Mouse (Mus musculus) stomach, embryonic 14.5 days (tissue): Measurements from ENCODE around the gene Phf1. TPM values are rescaled to one million over a fixed set of nuclear protein-coding genes. Genes with fewer than 3 reads are reported as not detected.
A peak's percentile ranks its signal among the peaks of the same experiment; 100 is the strongest.
"Not testable (repeated sequence)": the region's sequence is repeated elsewhere in the genome, so short reads cannot be mapped to it uniquely, and the experiment has no call there.

ENCODE experiments used
- ATAC-seq: fragments of 200-750 bp; cut with Nextera tagmentation; 2 replicates; pipeline ENCODE4 v1.8.0; 2017; ENCODE audit warnings: low read depth, moderate TSS enrichment; ENCODE audit not compliant: insufficient number of reproducible peaks, insufficient read depth, low FRiP score
- H3K27ac ChIP-seq: fragments of 300-500 bp; sonication (generic); 2 replicates; pipeline ENCODE4 v1.5.1; 2014; ENCODE audit warnings: mild to moderate bottlenecking, low read length, moderate library complexity, mixed read lengths
- H3K27me3 ChIP-seq: fragments of 300-500 bp; sonication (generic); 2 replicates; pipeline ENCODE4 v1.6.1; 2014; ENCODE audit warnings: low read length, control low read depth, mixed read lengths; ENCODE audit not compliant: control insufficient read depth, insufficient read depth
- H3K36me3 ChIP-seq: fragments of 300-500 bp; sonication (generic); 2 replicates; pipeline ENCODE4 v1.6.1; 2014; ENCODE audit warnings: mild to moderate bottlenecking, control low read depth, low read length, moderate library complexity, mixed read lengths; ENCODE audit not compliant: control insufficient read depth, insufficient read depth
- H3K4me1 ChIP-seq: fragments of 300-500 bp; sonication (generic); 2 replicates; pipeline ENCODE4 v1.6.1; 2014; ENCODE audit warnings: low read length, control low read depth, mixed read lengths; ENCODE audit not compliant: control insufficient read depth, insufficient read depth
- H3K4me2 ChIP-seq: fragments of 300-500 bp; sonication (generic); replicated peaks from 2 replicates; pipeline ENCODE4 v1.6.1; 2014; ENCODE audit warnings: low read depth, low read length, control low read depth
- H3K4me3 ChIP-seq: fragments of 300-500 bp; sonication (generic); 2 replicates; pipeline ENCODE4 v1.5.1; 2014; ENCODE audit warnings: low read depth, low read length, control low read depth
- H3K9ac ChIP-seq: fragments of 300-500 bp; sonication (generic); replicated peaks from 2 replicates; pipeline ENCODE4 v1.6.1; 2014; ENCODE audit warnings: low read depth, mild to moderate bottlenecking, control low read depth, low read length, moderate library complexity, mixed read lengths
- H3K9me3 ChIP-seq: fragments of 300-500 bp; sonication (generic); 2 replicates; pipeline ENCODE4 v1.6.1; 2016; ENCODE audit warnings: low read depth, low read length, control low read depth; ENCODE audit not compliant: control insufficient read depth
- WGBS: fragments of 180-500 bp; shearing (Covaris S2); extraction: QIAGEN DNeasy Blood & Tissue Kit; methylation state at CpG from one replicate; pipeline ENCODE4 v1.1.7; 2014; 5-methylcytosine and 5-hydroxymethylcytosine counted together
- polyA plus RNA-seq: library from polyadenylated mRNA; unstranded; fragments of >200 nt; fragmentation: Nextera tagmentation; extraction: Ambion mirVana; gene quantifications from 2 replicates; pipeline ENCODE4 v1.2.1, GENCODE M21; 2014

Gene Phf1
- polyA plus RNA-seq, 1 experiment from 2014 or later = 8.9 TPM

- H3K4me3 ChIP-seq = peak overlapping the region; percentile 63; the same call in 1 of the 2 replicates
These were observed 14.5 kb upstream of the Phf1 start for GRCm38 (mm10) chr17:26918343-26918742.

GRCm38 (mm10) chr17:26919516-26919915 lies 13.3 kb upstream of the Phf1 start:
- WGBS = 55% methylated on average over 2 of the region's 2 CpGs
- H3K27ac ChIP-seq, H3K9ac ChIP-seq, H3K4me1 ChIP-seq, H3K4me2 ChIP-seq, H3K36me3 ChIP-seq, H3K27me3 ChIP-seq, H3K4me3 ChIP-seq, ATAC-seq, H3K9me3 ChIP-seq: not testable (repeated sequence)

More at GRCm38 (mm10) chr17:26918343-26918742, 14.5 kb upstream of the Phf1 start:
- Histone ChIP-seq H3K27me3 (no peaks in the 10 kb centered on the region), H3K4me1 (no peaks in the 10 kb centered on the region), H3K27ac (no peak overlapping the region), H3K9ac (no peak overlapping the region), H3K4me2 (peak overlapping the region; percentile 51; the same call in 1 of the 2 replicates), H3K9me3 (no peaks in the 10 kb centered on the region), H3K36me3 (no peaks in the 10 kb centered on the region)
- ATAC-seq = no peak
- WGBS = 69% methylated on average over 2 of the region's 2 CpGs

- H3K27ac ChIP-seq, H3K27me3 ChIP-seq, H3K36me3 ChIP-seq, H3K4me1 ChIP-seq, H3K4me3 ChIP-seq, ATAC-seq, H3K4me2 ChIP-seq, H3K9ac ChIP-seq, H3K9me3 ChIP-seq: not testable (repeated sequence)
- 86% methylated on average over 5 of the region's 6 CpGs for WGBS
These were observed 10.5 kb upstream of the Phf1 start for GRCm38 (mm10) chr17:26922368-26922767.

GRCm38 (mm10) chr17:26925414-26925813 lies 7.4 kb upstream of the Phf1 start:
- not testable (repeated sequence) for H3K9ac ChIP-seq, H3K4me1 ChIP-seq, H3K9me3 ChIP-seq, H3K4me3 ChIP-seq, H3K27me3 ChIP-seq, H3K27ac ChIP-seq, ATAC-seq, H3K4me2 ChIP-seq
- H3K36me3 ChIP-seq = peaks cover 17% of the 10 kb centered on the region
- 96% methylated on average over 9 of the region's 9 CpGs for WGBS

GRCm38 (mm10) chr17:26931795-26932194 lies 1.1 kb upstream of the Phf1 start:
- not testable (repeated sequence) for H3K4me1 ChIP-seq, H3K4me3 ChIP-seq, H3K27ac ChIP-seq, H3K9me3 ChIP-seq, H3K27me3 ChIP-seq, H3K9ac ChIP-seq, ATAC-seq, H3K4me2 ChIP-seq
- H3K36me3 ChIP-seq = peaks cover 26% of the 10 kb centered on the region
- 67% methylated on average over 7 of the region's 7 CpGs for WGBS

GRCm38 (mm10) chr17:26933419-26933818 lies 567 bp downstream of the Phf1 start:
- 5% methylated on average over 13 of the region's 13 CpGs for WGBS
- Histone ChIP-seq H3K9me3 (no peaks in the 10 kb centered on the region), H3K9ac (peak overlapping the region; percentile 54; the same call in 1 of the 2 replicates), H3K36me3 (peaks cover 24% of the 10 kb centered on the region), H3K27me3 (no peaks in the 10 kb centered on the region), H3K4me2 (peak overlapping the region; percentile 74), H3K4me1 (peaks cover 22% of the 10 kb centered on the region), H3K4me3 (peak overlapping the region; percentile 53), H3K27ac (peak overlapping the region; percentile 27)
- peak; percentile 16; the same call in 1 of the 2 replicates for ATAC-seq

GRCm38 (mm10) chr17:26933885-26934827 lies 1.3 kb downstream of the Phf1 start:
- Histone ChIP-seq H3K4me1 (peaks cover 24% of the 10 kb centered on the region), H3K9ac (peak overlapping the region; percentile 54; the same call in 1 of the 2 replicates), H3K9me3 (no peaks in the 10 kb centered on the region), H3K27me3 (no peaks in the 10 kb centered on the region), H3K4me2 (peak overlapping the region; percentile 74), H3K4me3 (peak overlapping the region; percentile 53), H3K36me3 (peaks cover 21% of the 10 kb centered on the region), H3K27ac (peak overlapping the region; percentile 27)
- WGBS = 77% methylated on average over 16 of the region's 16 CpGs
- no peak for ATAC-seq

GRCm38 (mm10) chr17:26935027-26935426 lies 2.2 kb downstream of the Phf1 start:
- peaks cover 18% of the 10 kb centered on the region for H3K36me3 ChIP-seq
- no peak overlapping the region for H3K4me2 ChIP-seq
- H3K4me3 ChIP-seq = no peak overlapping the region
- 90% methylated on average over 9 of the region's 9 CpGs for WGBS
- H3K9ac ChIP-seq = no peak overlapping the region
- H3K27ac ChIP-seq = no peak overlapping the region
- no peaks in the 10 kb centered on the region for H3K27me3 ChIP-seq
- H3K4me1 ChIP-seq = peaks cover 25% of the 10 kb centered on the region
- H3K9me3 ChIP-seq = no peaks in the 10 kb centered on the region
- no peak for ATAC-seq
